Mouse (Mus musculus) liver, embryonic 12.5 days (tissue): ENCODE results near the gene Kif1c. TPM values are rescaled to one million over a fixed set of nuclear protein-coding genes. Genes with fewer than 3 reads are reported as not detected.

ENCODE experiments used
- ATAC-seq: fragments of 200-750 bp; cut with Nextera tagmentation; 2 replicates; pipeline ENCODE4 v1.8.0; 2017; ENCODE audit warnings: moderate number of reproducible peaks, mild to moderate bottlenecking, moderate library complexity
- H3K27ac ChIP-seq: fragments of 300-500 bp; sonication (generic); 2 replicates; pipeline ENCODE4 v1.5.1; 2016; ENCODE audit warnings: mild to moderate bottlenecking
- H3K27me3 ChIP-seq: fragments of 300-500 bp; sonication (generic); replicated peaks from 2 replicates; pipeline ENCODE4 v1.6.1; 2016; ENCODE audit warnings: mild to moderate bottlenecking, moderate library complexity
- H3K36me3 ChIP-seq: fragments of 300-500 bp; sonication (generic); 2 replicates; pipeline ENCODE4 v1.6.1; 2016; ENCODE audit warnings: mild to moderate bottlenecking, moderate library complexity
- H3K4me1 ChIP-seq: fragments of 300-500 bp; sonication (generic); 2 replicates; pipeline ENCODE4 v1.6.1; 2016
- H3K4me2 ChIP-seq: fragments of 300-500 bp; sonication (generic); 2 replicates; pipeline ENCODE4 v1.6.1; 2016; ENCODE audit warnings: mild to moderate bottlenecking, moderate library complexity
- H3K4me3 ChIP-seq: fragments of 300-500 bp; sonication (generic); 2 replicates; pipeline ENCODE4 v1.5.1; 2016; ENCODE audit warnings: mild to moderate bottlenecking, moderate library complexity
- H3K9ac ChIP-seq: fragments of 300-500 bp; sonication (generic); 2 replicates; pipeline ENCODE4 v1.6.1; 2016; ENCODE audit warnings: mild to moderate bottlenecking, moderate library complexity
- H3K9me3 ChIP-seq: fragments of 300-500 bp; sonication (generic); replicated peaks from 2 replicates; pipeline ENCODE4 v1.6.1; 2016; ENCODE audit warnings: mild to moderate bottlenecking, moderate library complexity
- WGBS: fragments of 180-500 bp; shearing (Covaris S2); methylation state at CpG from one replicate; pipeline ENCODE4 v1.1.7; 2016; ENCODE audit not compliant: insufficient replicate concordance; 5-methylcytosine and 5-hydroxymethylcytosine counted together
- polyA plus RNA-seq: library from polyadenylated mRNA; unstranded; fragments of >200 nt; fragmentation: Nextera tagmentation; extraction: Ambion mirVana; gene quantifications from 2 replicates; pipeline ENCODE4 v1.2.1, GENCODE M21; 2016

Gene Kif1c
- polyA plus RNA-seq, 1 experiment from 2014 or later: 1.1 TPM

DNA sequence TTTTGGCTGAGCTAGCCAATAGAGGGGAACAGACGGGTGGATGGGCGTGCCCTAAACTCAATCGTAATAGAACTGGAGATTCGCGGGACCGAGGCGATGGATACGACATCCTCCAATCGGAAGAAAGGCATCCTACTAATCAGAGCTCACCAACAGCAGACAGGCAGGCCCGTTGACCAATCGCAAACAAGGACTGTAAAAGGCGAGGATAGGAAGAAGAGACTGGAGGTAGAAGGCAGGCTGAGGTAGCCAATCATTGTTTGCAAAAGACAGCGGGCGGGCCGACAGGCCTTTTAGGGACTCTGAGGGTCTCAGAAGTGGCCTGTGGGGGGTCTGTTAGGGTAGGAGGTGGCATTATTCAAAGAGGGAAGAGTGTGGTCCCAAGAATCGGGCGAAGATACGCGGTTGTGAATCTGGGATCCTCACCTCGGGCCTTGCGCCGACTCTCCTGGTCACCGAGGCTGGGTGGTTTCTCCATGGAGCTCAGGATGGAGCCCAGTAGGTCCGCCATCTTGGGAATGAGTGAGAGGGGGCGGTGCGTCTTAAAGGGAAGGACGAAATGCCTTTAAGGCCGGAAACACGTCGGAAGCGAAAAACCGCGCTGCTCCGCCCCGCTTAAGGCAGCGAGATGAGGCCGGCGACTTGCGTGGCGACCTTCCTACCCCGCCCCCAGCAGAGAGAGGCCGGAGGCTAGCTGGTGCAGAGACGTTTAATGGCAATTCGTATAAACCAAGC, 31.4 kb upstream of the Kif1c start, which contains the start of gene Spag7:
Spag7 (minus strand) TSS at position 646 of the 735 bp plus-strand sequence.
- peak; percentile 91 for ATAC-seq
- peak within 1 kb of the TSS; percentile 92 for H3K9ac ChIP-seq
- H3K27me3 ChIP-seq: no peaks in the 10 kb centered on the region
- H3K36me3 ChIP-seq: peaks cover 42% of the 10 kb centered on the region
- peaks cover 42% of the 10 kb centered on the region for H3K4me1 ChIP-seq
- no peaks in the 10 kb centered on the region for H3K9me3 ChIP-seq
- H3K4me2 ChIP-seq: peak within 1 kb of the TSS; percentile 98
- peak within 1 kb of the TSS; percentile 76 for H3K4me3 ChIP-seq
- WGBS: under 1% methylated on average over 44 of the region's 44 CpGs
- H3K27ac ChIP-seq: peak within 1 kb of the TSS; percentile 95

DNA sequence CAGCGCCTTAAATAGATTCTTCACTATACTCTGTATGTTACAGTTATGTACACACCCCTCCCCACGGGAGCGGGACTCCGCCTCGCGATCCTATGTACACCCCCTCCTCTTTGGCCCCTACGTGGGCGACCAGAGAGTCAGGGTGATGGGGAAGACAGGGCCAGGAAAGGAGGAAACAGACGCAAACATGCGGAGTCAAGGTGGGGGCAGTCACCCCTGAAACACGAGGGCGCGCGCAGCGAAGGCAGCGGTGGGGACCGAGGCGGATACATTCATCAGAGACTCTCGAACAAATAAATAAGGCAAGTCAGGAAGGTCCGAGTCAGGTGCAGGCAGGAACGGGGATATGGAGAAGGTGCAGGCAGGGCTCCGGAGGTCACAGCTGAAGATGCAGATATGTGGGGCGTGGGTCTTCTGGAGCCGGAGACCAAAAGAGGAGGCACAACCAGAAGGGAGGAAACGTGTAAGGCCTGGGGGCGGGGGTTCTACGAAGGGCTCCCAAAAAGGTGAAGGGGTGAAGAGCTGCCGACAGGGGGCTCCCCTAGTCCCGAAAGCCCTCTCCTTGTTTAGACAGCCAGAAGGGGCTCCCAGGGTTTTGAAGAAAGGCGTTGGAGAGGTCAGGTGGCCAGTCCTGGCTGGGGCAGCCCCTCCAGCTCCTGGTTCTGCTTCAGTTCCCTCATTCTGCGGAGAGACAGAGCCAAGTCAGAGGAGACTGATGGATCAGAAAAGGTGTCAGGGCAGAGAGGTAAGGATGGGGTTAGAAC, 30.6 kb upstream of the Kif1c start:
- under 1% methylated on average over 31 of the region's 31 CpGs for WGBS
- Histone ChIP-seq H3K27ac (peak overlapping the region; percentile 95), H3K4me1 (peaks cover 45% of the 10 kb centered on the region)

DNA sequence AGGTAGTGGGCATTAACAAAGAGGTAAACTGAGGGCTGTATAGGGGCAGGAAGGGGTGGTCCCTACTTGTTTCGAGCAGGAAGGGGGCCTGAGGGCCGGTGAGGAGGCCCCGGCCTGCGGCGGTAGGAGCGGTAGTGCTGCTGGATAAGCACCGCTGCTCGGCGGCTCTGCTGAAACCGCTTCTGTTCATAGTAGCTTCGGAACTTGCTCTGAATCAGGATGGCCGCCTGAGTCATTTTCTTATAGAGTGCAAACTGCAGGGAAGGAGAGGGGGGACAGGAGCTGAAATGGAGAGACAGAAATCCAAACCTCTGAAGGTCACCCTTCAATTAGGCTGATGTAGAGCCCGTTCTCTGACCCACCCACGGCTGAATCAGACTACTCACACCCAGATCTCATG, 29.9 kb upstream of the Kif1c start:
- ATAC-seq: no peak
- H3K36me3 ChIP-seq: peaks cover 39% of the 10 kb centered on the region
- peaks cover 45% of the 10 kb centered on the region for H3K4me1 ChIP-seq
- H3K27ac ChIP-seq: peak overlapping the region; percentile 95
- peak overlapping the region; percentile 76 for H3K4me3 ChIP-seq
- no peaks in the 10 kb centered on the region for H3K9me3 ChIP-seq
- peak overlapping the region; percentile 92 for H3K9ac ChIP-seq
- no peaks in the 10 kb centered on the region for H3K27me3 ChIP-seq
- WGBS: 52% methylated on average over 14 of the region's 14 CpGs
- peak overlapping the region; percentile 98 for H3K4me2 ChIP-seq

More for the DNA sequence above, 30.6 kb upstream of the Kif1c start:
- Histone ChIP-seq H3K9ac (peak overlapping the region; percentile 92), H3K36me3 (peaks cover 41% of the 10 kb centered on the region), H3K4me2 (peak overlapping the region; percentile 98), H3K9me3 (no peaks in the 10 kb centered on the region), H3K27me3 (no peaks in the 10 kb centered on the region), H3K4me3 (peak overlapping the region; percentile 76)
- 0 out of 2 replicates have a peak, but pooled peaks have one; percentile 3 for ATAC-seq

DNA sequence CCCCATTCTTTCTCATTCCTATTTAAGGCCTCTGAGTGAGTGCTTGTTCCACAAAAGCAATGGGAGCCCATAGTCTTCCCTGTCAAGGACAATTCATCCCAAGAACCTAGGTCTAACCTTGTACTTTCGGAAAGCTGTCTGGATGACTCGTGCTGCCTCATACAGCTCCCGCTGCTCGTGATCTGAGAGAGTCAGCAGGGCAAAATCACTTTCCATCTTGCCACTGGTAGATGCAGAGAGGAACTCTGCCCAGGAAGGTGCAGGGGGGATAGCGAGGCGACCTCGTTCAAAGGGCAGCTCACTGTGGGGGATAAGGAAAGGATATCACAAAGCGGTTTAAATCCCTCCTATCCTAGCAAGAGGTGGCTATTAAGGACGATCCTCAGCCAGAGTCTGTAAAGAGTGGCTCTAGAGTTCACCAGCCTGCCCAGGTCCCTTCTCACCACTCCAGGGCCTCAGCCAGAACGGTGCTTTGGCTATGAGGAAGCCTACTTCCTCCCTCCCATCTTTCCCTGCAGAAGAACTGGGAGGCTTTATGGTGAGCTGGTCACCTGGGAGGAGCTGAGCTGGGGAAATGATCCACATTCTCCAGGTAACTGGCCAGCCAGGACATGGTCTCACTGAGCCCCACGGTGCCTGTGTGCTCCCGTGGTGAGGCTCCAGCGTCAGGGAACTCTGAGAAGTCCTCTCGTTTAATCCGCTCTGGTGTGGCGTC, 28.9 kb upstream of the Kif1c start:
- no peak overlapping the region for H3K4me3 ChIP-seq
- WGBS: 74% methylated on average over 16 of the region's 16 CpGs

DNA sequence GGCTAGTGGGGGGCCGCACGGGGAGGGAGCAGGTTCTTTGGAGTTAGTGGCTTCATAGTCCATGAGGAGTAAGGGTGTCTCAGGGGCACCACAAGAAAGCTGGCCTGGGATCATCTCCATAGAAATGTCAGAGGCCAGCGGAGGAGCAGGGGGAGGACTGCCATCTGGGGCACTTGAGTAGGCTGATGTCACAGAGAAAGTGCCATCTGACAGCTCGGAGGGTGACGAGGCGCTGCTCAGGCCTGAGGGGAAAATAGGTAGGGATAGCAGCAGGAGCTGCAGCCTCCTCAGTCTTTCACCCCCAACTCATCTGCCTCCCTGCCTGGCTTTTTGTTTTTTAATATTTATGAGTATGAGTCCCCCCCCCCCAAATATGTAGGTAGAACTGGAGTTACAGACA, 26.3 kb upstream of the Kif1c start:
- ATAC-seq: no peak
- Histone ChIP-seq H3K27me3 (no peaks in the 10 kb centered on the region), H3K9me3 (no peaks in the 10 kb centered on the region), H3K4me3 (no peak overlapping the region), H3K4me2 (no peak overlapping the region), H3K9ac (no peak overlapping the region), H3K27ac (no peak overlapping the region), H3K36me3 (peaks cover 50% of the 10 kb centered on the region), H3K4me1 (peaks cover 43% of the 10 kb centered on the region)
- 81% methylated on average over 6 of the region's 6 CpGs for WGBS

More for the DNA sequence above, 28.9 kb upstream of the Kif1c start:
- no peak overlapping the region for H3K9ac ChIP-seq
- H3K9me3 ChIP-seq: no peaks in the 10 kb centered on the region
- H3K36me3 ChIP-seq: peaks cover 41% of the 10 kb centered on the region
- no peak for ATAC-seq
- no peaks in the 10 kb centered on the region for H3K27me3 ChIP-seq
- 0 out of 2 replicates have a peak overlapping the region, but pooled peaks have one; percentile 98 for H3K4me2 ChIP-seq
- peaks cover 45% of the 10 kb centered on the region for H3K4me1 ChIP-seq
- no peak overlapping the region for H3K27ac ChIP-seq

DNA sequence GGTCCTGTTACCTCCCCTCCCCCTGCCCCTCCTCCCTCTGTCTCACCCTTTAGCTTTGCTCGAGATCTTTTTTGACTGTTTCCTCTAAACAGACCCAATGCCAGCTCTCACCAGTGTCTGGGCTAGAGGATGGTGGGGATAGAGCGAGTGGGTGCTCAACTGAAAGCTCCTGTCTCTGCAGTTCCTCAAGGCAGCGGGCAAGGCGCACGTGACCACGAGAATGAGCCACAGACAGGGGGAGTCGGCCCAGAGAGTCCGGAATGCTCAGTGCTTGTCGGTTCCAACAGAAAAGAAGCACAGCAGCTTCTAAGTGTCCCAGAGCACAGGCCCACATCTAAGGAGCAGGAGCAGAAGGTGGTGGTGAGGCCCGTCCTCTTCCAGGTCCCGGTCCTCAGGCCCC, 25.8 kb upstream of the Kif1c start:
- no peak for ATAC-seq
- peaks cover 47% of the 10 kb centered on the region for H3K4me1 ChIP-seq
- H3K4me3 ChIP-seq: no peak overlapping the region
- H3K9me3 ChIP-seq: no peaks in the 10 kb centered on the region
- H3K9ac ChIP-seq: no peak overlapping the region
- WGBS: 51% methylated on average over 10 of the region's 11 CpGs
- no peak overlapping the region for H3K27ac ChIP-seq
- H3K4me2 ChIP-seq: no peak overlapping the region
- H3K36me3 ChIP-seq: peaks cover 54% of the 10 kb centered on the region
- no peaks in the 10 kb centered on the region for H3K27me3 ChIP-seq

DNA sequence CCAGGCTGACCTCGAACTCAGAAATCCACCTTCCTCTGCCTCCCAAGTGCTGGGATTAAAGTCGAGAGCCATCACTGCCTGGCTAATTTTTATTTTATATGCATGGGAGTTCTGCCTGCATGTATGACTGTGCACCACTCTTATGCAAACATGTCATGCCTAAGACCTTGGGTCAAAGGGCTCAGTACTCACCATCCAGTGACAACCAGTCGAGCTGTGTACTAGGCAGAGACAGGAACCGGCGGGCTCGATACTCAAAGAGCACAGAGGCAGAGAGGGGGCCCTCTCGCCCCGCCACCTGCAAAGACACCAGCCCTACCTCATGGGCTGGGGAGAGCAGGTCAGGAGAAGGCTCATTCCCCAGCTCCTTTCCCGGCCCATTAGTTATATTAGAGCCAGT, 22.3 kb upstream of the Kif1c start:
- no peak overlapping the region for H3K4me2 ChIP-seq
- H3K36me3 ChIP-seq: peaks cover 65% of the 10 kb centered on the region
- peak overlapping the region; percentile 33; the same call in 1 of the 2 replicates for H3K27ac ChIP-seq
- no peaks in the 10 kb centered on the region for H3K9me3 ChIP-seq
- H3K4me3 ChIP-seq: no peak overlapping the region
- ATAC-seq: no peak
- H3K4me1 ChIP-seq: peaks cover 39% of the 10 kb centered on the region
- no peaks in the 10 kb centered on the region for H3K27me3 ChIP-seq
- no peak overlapping the region for H3K9ac ChIP-seq
- 76% methylated on average over 9 of the region's 9 CpGs for WGBS

DNA sequence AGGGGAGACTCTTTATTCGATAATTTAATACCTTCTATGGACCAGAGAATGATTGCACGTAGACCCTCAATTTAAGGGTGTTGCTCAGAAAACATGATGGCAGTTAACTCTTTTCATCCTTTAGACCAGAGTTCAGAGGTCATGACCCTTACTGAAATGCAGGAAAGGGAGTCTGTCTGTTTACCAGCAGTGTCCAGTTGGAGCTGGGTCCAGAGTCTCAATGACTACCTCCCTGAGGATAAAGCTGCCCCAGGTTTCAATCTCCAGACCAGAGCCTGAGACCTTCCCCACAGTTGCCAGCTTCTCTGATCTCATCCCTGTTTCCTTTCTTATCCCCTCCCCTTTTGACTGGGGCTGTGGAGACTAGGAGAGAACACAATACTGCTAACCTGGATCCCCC, 21.8 kb upstream of the Kif1c start:
- Histone ChIP-seq H3K27ac (peak overlapping the region; percentile 65), H3K27me3 (no peaks in the 10 kb centered on the region), H3K4me1 (peaks cover 39% of the 10 kb centered on the region), H3K9me3 (no peaks in the 10 kb centered on the region), H3K4me2 (no peak overlapping the region), H3K9ac (no peak overlapping the region), H3K36me3 (peaks cover 69% of the 10 kb centered on the region), H3K4me3 (no peak overlapping the region)
- no peak; the same call in 1 of the 2 replicates for ATAC-seq
- 75% methylated on average over 2 of the region's 2 CpGs for WGBS

DNA sequence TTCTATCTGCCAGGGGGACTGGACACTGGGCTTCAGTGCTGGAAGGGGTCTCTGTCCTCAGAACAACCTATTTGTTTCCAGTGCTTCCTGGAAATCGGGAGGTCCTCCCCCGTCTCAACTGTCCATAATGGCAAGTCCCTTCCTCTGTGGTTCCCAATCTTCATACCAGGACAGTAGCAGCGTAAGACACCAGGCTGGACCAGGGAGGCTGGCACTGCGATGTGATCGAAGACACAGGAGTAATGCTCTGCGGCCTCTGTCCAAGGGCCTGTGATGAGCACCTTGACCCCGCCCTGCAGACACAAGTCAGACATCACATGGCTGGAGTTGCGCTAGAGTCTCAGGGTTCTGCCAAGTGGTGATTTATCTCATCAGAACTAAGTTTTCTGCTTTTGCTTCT, 21.0 kb upstream of the Kif1c start:
- Histone ChIP-seq H3K9ac (no peak overlapping the region), H3K27ac (peak overlapping the region; percentile 65; the same call in 1 of the 2 replicates), H3K9me3 (no peaks in the 10 kb centered on the region), H3K4me3 (no peak overlapping the region), H3K27me3 (no peaks in the 10 kb centered on the region), H3K36me3 (peaks cover 69% of the 10 kb centered on the region), H3K4me2 (no peak overlapping the region), H3K4me1 (peaks cover 38% of the 10 kb centered on the region)
- no peak for ATAC-seq
- 90% methylated on average over 8 of the region's 8 CpGs for WGBS

DNA sequence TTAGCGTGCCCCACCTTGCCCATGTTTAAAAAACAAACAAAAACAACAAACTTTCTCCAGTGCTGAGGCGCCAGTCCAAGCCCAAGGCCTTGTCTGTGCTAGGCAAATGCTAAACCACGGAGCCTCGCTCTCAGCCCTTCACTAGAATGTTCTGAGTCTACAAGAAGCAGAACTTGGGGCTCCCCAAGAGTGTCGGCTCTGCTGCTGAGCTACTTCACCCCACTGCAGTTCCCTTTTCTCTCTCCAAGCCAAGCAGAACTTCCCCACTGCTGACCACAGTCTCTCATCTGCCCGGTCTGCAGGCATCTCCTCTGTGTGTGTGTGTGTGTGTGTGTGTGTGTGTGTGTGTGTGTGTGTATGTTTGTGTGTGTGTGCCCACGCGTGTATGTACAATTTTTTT, 20.5 kb upstream of the Kif1c start:
- ATAC-seq: no peak
- H3K4me1 ChIP-seq: peaks cover 36% of the 10 kb centered on the region
- H3K27ac ChIP-seq: peak overlapping the region; percentile 65; the same call in 1 of the 2 replicates
- no peak overlapping the region for H3K4me3 ChIP-seq
- no peak overlapping the region for H3K4me2 ChIP-seq
- H3K27me3 ChIP-seq: no peaks in the 10 kb centered on the region
- peaks cover 71% of the 10 kb centered on the region for H3K36me3 ChIP-seq
- H3K9ac ChIP-seq: no peak overlapping the region
- 52% methylated on average over 8 of the region's 8 CpGs for WGBS
- H3K9me3 ChIP-seq: no peaks in the 10 kb centered on the region

DNA sequence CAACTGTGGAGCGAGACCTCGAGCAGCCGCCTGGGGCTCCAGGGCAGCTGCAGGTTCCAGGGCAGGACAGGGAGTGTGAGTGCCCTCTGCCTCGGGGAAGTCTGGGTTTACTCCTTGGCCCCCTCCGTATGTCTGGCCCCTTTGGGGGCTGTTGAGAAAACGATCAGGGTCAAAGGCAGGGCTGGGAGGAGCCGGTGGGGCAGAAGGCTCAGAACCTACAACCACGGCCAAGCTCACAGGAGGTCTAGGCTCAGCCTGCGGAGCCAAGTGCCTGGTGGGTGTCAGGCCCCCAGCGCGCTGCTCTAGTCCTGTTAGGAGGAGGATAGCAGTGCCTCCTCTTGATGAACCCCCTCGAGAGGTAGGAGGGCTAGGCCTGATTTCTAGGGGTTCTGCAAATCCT, 19.2 kb upstream of the Kif1c start:
- no peak overlapping the region for H3K27ac ChIP-seq
- no peak overlapping the region for H3K9ac ChIP-seq
- peaks cover 38% of the 10 kb centered on the region for H3K4me1 ChIP-seq
- H3K27me3 ChIP-seq: no peaks in the 10 kb centered on the region
- peaks cover 70% of the 10 kb centered on the region for H3K36me3 ChIP-seq
- H3K4me2 ChIP-seq: no peak overlapping the region
- H3K9me3 ChIP-seq: no peaks in the 10 kb centered on the region
- H3K4me3 ChIP-seq: no peak overlapping the region
- ATAC-seq: no peak
- WGBS: 77% methylated on average over 12 of the region's 12 CpGs
